Mouse (Mus musculus) ES-Bruce4 (cell line): Measurements from ENCODE around the gene Gm29609. TPM values are rescaled to one million over a fixed set of nuclear protein-coding genes. Genes with fewer than 3 reads are reported as not detected.
A peak's percentile ranks its signal among the peaks of the same experiment; 100 is the strongest.

ENCODE experiments used
- H3K27ac ChIP-seq: 2 replicates; pipeline ENCODE4 v1.5.1; 2012; ENCODE audit warnings: low read length, inconsistent platforms; ENCODE audit not compliant: insufficient read depth
- H3K27me3 ChIP-seq: 2 replicates; pipeline ENCODE4 v1.6.1; 2012; ENCODE audit warnings: mild to moderate bottlenecking, low read length, inconsistent platforms; ENCODE audit not compliant: control insufficient read depth, poor library complexity, insufficient read depth, severe bottlenecking
- H3K36me3 ChIP-seq: 2 replicates; pipeline ENCODE4 v1.6.1; 2012; ENCODE audit warnings: inconsistent platforms, mild to moderate bottlenecking, low read length, moderate library complexity; ENCODE audit not compliant: control insufficient read depth, poor library complexity, insufficient read depth, severe bottlenecking
- H3K4me1 ChIP-seq: one replicate; pipeline ENCODE4 v1.8.1; 2011; ENCODE audit warnings: low read length; ENCODE audit not compliant: control insufficient read depth, insufficient read depth
- H3K4me3 ChIP-seq: 2 replicates; pipeline ENCODE4 v1.5.1; 2011; ENCODE audit warnings: low read depth, mild to moderate bottlenecking, low read length
- H3K9ac ChIP-seq: 2 replicates; pipeline ENCODE4 v1.6.1; 2012; ENCODE audit warnings: low read depth, mild to moderate bottlenecking, inconsistent platforms; ENCODE audit not compliant: poor library complexity, severe bottlenecking
- H3K9me3 ChIP-seq: replicated peaks from 2 replicates; pipeline ENCODE4 v1.6.1; 2012; ENCODE audit warnings: mild to moderate bottlenecking, low read length, inconsistent platforms; ENCODE audit not compliant: control insufficient read depth, poor library complexity, insufficient read depth, severe bottlenecking
- CTCF ChIP-seq: IDR thresholded peaks from one replicate; pipeline ENCODE4 v1.8.1; 2011; ENCODE audit warnings: low read depth, low read length
- EP300 ChIP-seq: IDR thresholded peaks from 2 replicates; pipeline ENCODE4 v1.6.1; 2011; ENCODE audit warnings: low read depth, low read length; ENCODE audit not compliant: insufficient read depth
- POLR2A ChIP-seq: IDR thresholded peaks from one replicate; pipeline ENCODE4 v1.8.1; 2011; ENCODE audit warnings: low read length; ENCODE audit not compliant: insufficient read depth
- polyA plus RNA-seq: library from polyadenylated mRNA; stranded (reverse); fragments of >200 nt; gene quantifications from 2 replicates; pipeline ENCODE4 v1.2.4, GENCODE M21; 2011; ENCODE audit warnings: low read depth; ENCODE audit not compliant: missing spikeins, insufficient read depth, insufficient read length

Gm29609 gene
- polyA plus RNA-seq, 1 experiment = 2.6 TPM

GRCm38 (mm10) chr5:31203866-31204265, 24.2 kb upstream of the Gm29609 start:
- Histone ChIP-seq H3K9me3 (no peaks in the 10 kb centered on the region), H3K27me3 (no peaks in the 10 kb centered on the region), H3K4me1 (no peaks in the 10 kb centered on the region), H3K4me3 (no peak overlapping the region), H3K27ac (no peak overlapping the region), H3K36me3 (peaks cover 57% of the 10 kb centered on the region), H3K9ac (no peak overlapping the region)
- TF ChIP-seq CTCF (no peak), EP300 (no peak), POLR2A (no peak)

GRCm38 (mm10) chr5:31202933-31203332, 23.2 kb upstream of the Gm29609 start:
- peaks cover 58% of the 10 kb centered on the region for H3K36me3 ChIP-seq
- H3K9me3 ChIP-seq = no peaks in the 10 kb centered on the region
- H3K9ac ChIP-seq = peak overlapping the region; percentile 39
- H3K27me3 ChIP-seq = no peaks in the 10 kb centered on the region
- H3K4me3 ChIP-seq = peak overlapping the region; percentile 80; the same call in 1 of the 2 replicates
- no peaks in the 10 kb centered on the region for H3K4me1 ChIP-seq
- no peak overlapping the region for H3K27ac ChIP-seq
- TF ChIP-seq CTCF (no peak), POLR2A (no peak), EP300 (no peak)

DNA sequence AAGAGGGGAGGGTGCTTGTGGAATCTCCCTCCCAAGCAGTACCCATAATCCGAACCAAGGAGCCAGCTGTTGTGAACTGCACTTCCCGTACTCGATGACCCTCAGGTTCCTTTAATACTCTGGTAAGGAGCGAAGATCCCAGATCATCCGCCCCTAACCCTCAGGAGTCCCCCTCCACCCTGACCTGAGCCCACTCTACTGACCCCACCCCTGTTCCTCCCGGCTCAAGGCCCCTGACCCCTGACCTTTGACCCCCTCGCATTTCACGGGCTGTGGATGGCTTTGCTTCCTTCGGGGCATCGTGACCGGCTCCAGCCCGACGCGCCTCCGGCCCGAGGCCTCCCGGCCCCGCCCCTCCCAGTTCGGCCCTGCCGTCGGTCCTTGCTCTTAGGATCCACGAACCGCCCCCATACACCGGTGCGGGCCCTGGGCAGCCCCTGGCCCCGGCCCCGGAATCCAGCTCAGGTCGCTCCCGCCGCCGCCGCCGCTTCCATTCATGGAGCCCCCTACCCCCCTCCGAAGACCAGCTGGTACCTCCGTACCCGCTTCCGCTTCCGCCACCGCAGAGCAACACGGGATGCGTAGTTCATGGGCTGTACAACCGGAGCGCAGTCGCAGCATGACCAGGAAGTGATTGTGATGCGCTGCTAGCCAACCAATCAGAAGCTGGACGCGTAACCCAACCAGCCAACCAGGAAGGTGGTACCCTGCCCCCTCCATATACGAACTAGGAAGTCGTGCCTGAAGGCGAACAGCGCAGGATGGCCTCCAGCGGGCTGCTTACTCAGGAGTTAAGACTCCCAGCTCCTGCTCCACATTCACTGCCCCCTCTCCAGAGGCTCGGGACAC, 22.3 kb upstream of the Gm29609 start, which contains the start of gene Zfp513:
Gene Zfp513 (minus strand): TSS at position 562 of the 849 bp plus-strand sequence.
- Histone ChIP-seq H3K36me3 (peaks cover 58% of the 10 kb centered on the region), H3K27me3 (no peaks in the 10 kb centered on the region), H3K4me1 (no peaks in the 10 kb centered on the region), H3K9me3 (no peaks in the 10 kb centered on the region), H3K9ac (peak within 1 kb of the TSS; percentile 78), H3K4me3 (peak within 1 kb of the TSS; percentile 85), H3K27ac (peak within 1 kb of the TSS; percentile 31; the same call in 1 of the 2 replicates)
- TF ChIP-seq POLR2A = peak; percentile 21
- TF ChIP-seq EP300 = peak; percentile 33; the same call in 1 of the 2 replicates
- TF ChIP-seq CTCF = no peak

DNA sequence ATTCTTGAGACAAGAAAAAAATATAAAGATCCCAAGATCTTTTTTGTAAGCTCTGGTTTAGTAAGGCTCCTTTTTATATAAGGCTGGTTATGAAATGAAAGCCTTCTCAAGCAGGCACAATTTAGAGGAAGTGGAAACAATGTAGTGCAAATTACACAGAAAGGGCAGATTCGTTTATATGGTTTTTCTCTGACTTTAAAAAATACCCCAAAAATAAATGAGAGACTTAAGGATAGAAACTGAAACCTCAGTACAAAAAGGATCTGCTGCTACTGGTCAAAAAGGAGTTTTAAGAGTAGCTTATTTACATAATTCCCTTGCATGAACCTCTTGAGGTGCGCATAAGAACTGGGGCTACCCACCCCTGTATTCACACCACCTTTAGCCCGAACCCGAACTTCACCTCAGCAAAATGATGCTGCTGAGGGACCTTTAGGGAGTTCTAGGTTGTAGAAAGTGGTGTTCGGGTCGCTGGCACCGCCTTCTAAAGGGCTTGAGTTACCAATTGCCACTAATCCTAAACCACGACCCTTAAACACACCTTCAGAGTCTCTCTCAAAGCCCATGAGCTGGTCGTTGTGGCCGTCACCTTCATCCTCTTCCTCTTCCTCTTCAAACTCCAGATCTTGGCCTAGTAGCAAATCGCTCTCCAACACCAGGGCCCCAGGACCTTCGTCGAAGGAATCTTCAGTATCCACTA, 21.5 kb upstream of the Gm29609 start:
- peak overlapping the region; percentile 85 for H3K4me3 ChIP-seq
- peaks cover 59% of the 10 kb centered on the region for H3K36me3 ChIP-seq
- H3K27ac ChIP-seq = peak overlapping the region; percentile 24; the same call in 1 of the 2 replicates
- H3K27me3 ChIP-seq = no peaks in the 10 kb centered on the region
- no peaks in the 10 kb centered on the region for H3K9me3 ChIP-seq
- H3K9ac ChIP-seq = peak overlapping the region; percentile 78
- no peaks in the 10 kb centered on the region for H3K4me1 ChIP-seq
- TF ChIP-seq CTCF (no peak), POLR2A (no peak), EP300 (no peak)

DNA sequence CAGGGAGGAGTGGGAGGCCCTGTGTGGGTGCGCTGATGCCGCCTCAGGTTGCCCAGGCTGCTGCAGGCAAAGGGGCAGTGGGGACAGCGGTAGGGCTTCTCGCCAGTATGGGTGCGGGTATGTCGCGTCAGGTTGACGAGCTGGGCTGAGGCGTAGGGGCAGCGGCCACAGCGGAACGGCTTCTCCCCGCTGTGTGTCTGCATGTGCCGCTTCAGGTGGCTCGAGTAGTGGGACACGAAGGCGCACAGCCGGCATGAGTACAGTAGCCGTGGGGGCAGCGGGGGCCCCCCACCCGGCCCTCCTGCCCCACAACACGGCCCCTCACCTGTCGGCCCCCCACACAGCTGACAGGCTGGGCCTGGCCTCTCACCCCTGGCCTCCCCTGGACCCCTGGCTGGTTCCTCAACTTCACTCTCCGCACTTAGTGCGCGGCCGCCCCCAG, 20.6 kb upstream of the Gm29609 start:
- Histone ChIP-seq H3K4me1 (no peaks in the 10 kb centered on the region), H3K9ac (peak overlapping the region; percentile 45; the same call in 1 of the 2 replicates), H3K4me3 (peak overlapping the region; percentile 13), H3K36me3 (peaks cover 58% of the 10 kb centered on the region), H3K9me3 (no peaks in the 10 kb centered on the region), H3K27ac (no peak overlapping the region), H3K27me3 (no peaks in the 10 kb centered on the region)
- TF ChIP-seq CTCF (no peak), EP300 (no peak), POLR2A (no peak)

DNA sequence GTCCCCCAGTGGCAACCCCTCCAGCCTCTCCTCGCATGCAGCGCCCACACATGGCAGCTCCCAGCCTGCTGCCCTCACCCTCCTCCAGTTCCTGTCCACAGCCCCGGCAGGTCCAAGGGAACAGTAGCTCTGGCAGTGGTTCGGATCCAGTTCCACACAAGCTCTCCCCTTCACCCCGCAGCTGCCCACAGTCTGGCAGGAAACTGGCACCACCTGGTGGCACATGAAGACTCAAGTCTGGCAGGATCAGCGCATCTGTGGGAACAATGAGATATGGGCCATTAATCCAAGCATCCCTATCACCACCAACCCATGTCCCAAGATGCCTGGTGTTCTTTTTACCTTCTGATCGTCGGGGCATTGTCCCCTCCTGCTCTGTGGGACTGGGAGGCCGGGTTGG, 20.2 kb upstream of the Gm29609 start:
- H3K9ac ChIP-seq = peak overlapping the region; percentile 45; the same call in 1 of the 2 replicates
- H3K27ac ChIP-seq = no peak overlapping the region
- no peaks in the 10 kb centered on the region for H3K9me3 ChIP-seq
- TF ChIP-seq POLR2A (no peak), EP300 (no peak), CTCF (peak; percentile 8)
- peaks cover 55% of the 10 kb centered on the region for H3K36me3 ChIP-seq
- H3K4me1 ChIP-seq = no peaks in the 10 kb centered on the region
- no peaks in the 10 kb centered on the region for H3K27me3 ChIP-seq
- H3K4me3 ChIP-seq = peak overlapping the region; percentile 13
